Mouse (Mus musculus) layer of hippocampus, postnatal 10 days (tissue): Measurements from ENCODE around the gene Tnpo1. TPM values are rescaled to one million over a fixed set of nuclear protein-coding genes. Genes with fewer than 3 reads are reported as not detected.
"Not testable (repeated sequence)": the region's sequence is repeated elsewhere in the genome, so short reads cannot be mapped to it uniquely, and the experiment has no call there.

ENCODE experiments used
- DNase-seq, 2 experiments: peaks; one replicate each; pipeline ENCODE4 v3.0.0; 2021; ENCODE audit warnings: low spot score in 2 of 2
- total RNA-seq, 2 experiments: library from RNA; stranded (reverse); gene quantifications; 2 replicates each; pipeline ENCODE4 v1.2.3; 2021

Tnpo1 gene
- total RNA-seq, 2 experiments from 2014 or later = 64.7 to 69.3 TPM

GRCm38 (mm10) chr13:98819094-98819493 is 107.1 kb downstream of the Tnpo1 start:
- no peak for DNase-seq

- DNase-seq = no peak
Measured at GRCm38 (mm10) chr13:98818205-98818604, 108.0 kb downstream of the Tnpo1 start.

- DNase-seq = no peak
Measured at GRCm38 (mm10) chr13:98817766-98818165, 108.4 kb downstream of the Tnpo1 start.

GRCm38 (mm10) chr13:98816981-98817660 is 109.1 kb downstream of the Tnpo1 start:
- not testable (repeated sequence) for DNase-seq

- no peak for DNase-seq
Measured at GRCm38 (mm10) chr13:98816571-98816970, 109.6 kb downstream of the Tnpo1 start.

GRCm38 (mm10) chr13:98815147-98815785 is 110.9 kb downstream of the Tnpo1 start, which contains the start of gene Fcho2:
TSS of gene Fcho2 (minus strand) at chr13:98815449.
- peak; percentile 97 for DNase-seq

GRCm38 (mm10) chr13:98814275-98815040 is 111.7 kb downstream of the Tnpo1 start:
- DNase-seq = peak; percentile 46 to 65

GRCm38 (mm10) chr13:98813596-98814274 is 112.4 kb downstream of the Tnpo1 start:
- DNase-seq = no peak

GRCm38 (mm10) chr13:98813167-98813566 is 113.0 kb downstream of the Tnpo1 start:
- no peak for DNase-seq

- DNase-seq = no peak
Measured at GRCm38 (mm10) chr13:98812285-98812684, 113.9 kb downstream of the Tnpo1 start.

- no peak for DNase-seq
Measured at GRCm38 (mm10) chr13:98810143-98810542, 116.0 kb downstream of the Tnpo1 start.

- no peak for DNase-seq
Measured at GRCm38 (mm10) chr13:98809087-98809486, 117.1 kb downstream of the Tnpo1 start.

GRCm38 (mm10) chr13:98804480-98804879 is 121.7 kb downstream of the Tnpo1 start:
- no peak for DNase-seq

GRCm38 (mm10) chr13:98803699-98804098 is 122.5 kb downstream of the Tnpo1 start:
- no peak for DNase-seq

GRCm38 (mm10) chr13:98802957-98803356 is 123.2 kb downstream of the Tnpo1 start:
- DNase-seq = no peak

- DNase-seq = no peak
Measured at GRCm38 (mm10) chr13:98795511-98795910, 130.7 kb downstream of the Tnpo1 start.

GRCm38 (mm10) chr13:98792864-98793263 is 133.3 kb downstream of the Tnpo1 start:
- no peak for DNase-seq

GRCm38 (mm10) chr13:98791693-98792092 is 134.5 kb downstream of the Tnpo1 start:
- DNase-seq = no peak
